Mouse (Mus musculus): ENCODE results near the gene Mms22l. TPM values are rescaled to one million over a fixed set of nuclear protein-coding genes. Genes with fewer than 3 reads are reported as not detected.
"Not testable (repeated sequence)": the region's sequence is repeated elsewhere in the genome, so short reads cannot be mapped to it uniquely, and the experiment has no call there.

Mms22l gene
- total RNA-seq, 2 experiments from 2014 or later: 13.0 to 16.2 TPM

DNA sequence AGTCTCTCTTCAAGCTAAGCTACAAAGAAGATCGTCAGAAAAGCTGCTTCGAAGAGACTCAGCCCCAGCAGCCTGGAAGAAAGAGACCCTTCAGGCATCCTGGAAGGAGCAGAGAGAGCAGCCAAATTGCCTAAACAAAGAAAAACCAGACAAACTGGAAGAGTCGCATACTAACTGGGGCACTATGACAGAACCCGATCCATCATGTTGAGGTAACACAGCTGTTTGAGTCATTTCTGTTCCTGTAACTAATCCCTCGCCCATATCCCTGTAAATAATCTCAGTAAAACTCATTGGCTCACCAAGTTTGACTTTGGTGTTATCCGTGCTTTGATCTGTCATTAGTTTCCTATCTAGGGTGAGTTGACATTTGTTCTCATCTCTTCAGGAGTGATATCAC, 123.8 kb downstream of the Mms22l start:
- no peak for DNase-seq (ENCODE audit: low spot score in 2 of 2)

DNA sequence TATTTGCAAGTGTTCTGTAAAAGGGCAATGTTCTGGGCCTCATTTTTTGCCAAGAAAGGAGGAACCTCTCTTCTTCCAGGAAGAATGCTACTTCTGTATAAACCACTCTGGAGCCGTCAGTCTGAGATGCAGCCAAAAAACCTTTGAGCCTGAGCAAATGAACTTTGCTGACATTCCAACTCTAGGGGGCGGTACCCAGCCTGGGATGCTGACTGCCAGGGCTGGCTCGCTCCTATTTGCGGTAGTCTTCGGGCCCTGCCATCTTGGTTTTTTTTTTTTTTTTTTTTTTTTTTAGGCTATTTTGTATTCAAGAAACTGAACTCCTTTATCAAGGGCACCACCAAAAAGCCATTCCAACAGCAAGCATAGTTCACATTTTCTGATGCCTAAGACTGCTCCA, 124.2 kb downstream of the Mms22l start:
- DNase-seq (ENCODE audit: low spot score in 2 of 2): no peak

DNA sequence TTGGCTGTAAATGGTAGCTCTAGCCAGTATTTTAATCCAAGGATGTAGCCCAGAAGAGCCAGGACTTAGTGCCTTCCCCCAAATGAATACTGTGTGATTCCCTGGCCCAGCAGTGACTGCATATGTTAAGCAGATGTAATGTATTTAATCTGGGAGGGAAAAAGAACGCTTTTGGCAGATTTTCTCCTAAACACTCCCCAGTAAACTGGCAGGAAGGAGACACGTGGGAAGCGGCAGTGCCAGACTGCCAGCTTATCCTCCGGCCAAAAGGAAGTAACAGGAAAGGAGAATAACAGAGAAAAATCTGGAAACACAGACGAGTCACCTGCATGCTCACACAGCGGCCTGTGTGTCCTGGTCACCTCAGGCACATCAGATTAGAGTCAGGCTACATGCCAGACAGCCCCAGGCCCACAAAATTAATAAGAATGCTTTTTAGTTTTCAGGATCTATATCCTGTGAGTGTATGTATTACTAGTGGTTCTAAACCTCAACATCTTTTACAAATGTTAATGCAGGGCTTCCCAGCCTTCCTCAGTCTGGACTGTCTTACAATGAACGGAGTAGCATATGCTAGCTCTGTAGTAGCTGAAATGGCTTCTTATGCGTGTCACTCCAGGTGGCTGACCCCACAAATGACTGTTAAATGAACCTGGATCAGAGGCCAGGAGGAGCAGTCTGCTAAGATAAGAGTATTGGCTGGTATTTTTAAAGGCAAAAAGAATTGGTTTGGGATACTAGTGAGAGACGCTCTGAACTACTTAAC, 125.4 kb downstream of the Mms22l start:
- no peak for DNase-seq (ENCODE audit: low spot score in 2 of 2)

DNA sequence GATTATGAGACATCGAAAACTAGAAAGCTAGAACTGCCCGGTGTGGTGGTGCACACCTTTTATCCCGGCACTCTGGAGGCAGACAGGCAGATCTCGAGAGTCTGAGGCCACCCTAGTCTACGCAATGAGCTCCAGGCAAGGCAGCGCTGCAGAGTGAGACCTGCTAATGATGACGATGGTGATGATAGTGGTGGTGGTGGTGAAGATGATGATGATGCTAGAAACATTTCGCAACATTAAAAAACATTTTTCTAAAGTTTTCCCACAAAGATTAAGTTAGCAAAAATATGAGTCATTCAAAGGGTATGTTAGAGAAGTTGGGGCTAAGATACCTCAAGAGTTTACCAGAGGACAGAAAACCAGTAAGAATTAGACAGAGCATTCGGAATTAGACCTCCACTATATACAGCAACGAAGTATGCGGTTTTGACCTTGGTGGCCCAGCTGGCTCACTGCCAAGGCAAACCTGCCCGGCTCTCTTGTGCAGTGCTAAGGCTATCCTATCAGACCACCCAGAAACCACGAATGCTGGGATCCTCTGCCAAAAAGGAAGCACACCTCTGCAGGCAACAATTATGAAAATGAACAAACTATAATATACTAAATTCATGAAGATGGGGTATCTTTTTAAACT, 129.8 kb downstream of the Mms22l start:
- DNase-seq (ENCODE audit: low spot score in 2 of 2): no peak

DNA sequence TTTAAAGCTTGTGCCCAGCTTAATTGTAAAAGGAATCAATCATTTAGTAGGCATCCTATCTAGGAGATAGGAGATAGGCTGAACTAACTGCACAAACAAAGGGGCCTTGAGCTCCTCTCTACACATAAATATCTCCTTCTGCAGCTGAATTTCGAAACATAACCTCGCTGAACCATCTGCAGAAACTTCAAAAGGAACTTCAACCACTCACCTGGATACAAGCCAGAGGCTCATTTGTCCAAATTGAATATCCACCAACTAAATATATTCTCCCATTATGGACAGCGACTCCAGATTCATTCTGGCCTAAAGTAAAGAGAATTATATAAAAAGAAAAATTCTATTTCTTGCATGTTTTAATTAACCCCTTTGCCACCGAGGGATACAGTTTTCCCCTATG, 130.4 kb downstream of the Mms22l start:
- DNase-seq (ENCODE audit: low spot score in 2 of 2): no peak

DNA sequence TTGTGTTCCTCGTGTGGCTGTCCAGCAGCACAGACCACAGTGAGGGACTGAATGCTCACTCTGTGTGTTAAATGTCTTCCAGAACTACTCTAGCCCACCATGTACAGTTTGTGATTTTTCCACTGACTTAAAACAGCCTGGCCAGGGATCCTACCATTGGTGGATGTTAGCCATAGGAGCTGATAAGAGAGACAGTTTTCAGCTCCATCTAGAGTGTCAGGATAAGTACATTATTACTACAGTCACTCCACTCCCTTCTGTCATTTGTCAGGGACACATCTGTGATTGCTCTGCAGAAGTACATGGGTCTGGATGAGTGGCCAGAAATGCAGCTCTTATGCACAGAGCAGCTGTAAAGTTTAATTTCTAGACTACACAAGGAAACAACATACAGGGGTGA, 131.6 kb downstream of the Mms22l start:
- no peak for DNase-seq (ENCODE audit: low spot score in 2 of 2)

DNA sequence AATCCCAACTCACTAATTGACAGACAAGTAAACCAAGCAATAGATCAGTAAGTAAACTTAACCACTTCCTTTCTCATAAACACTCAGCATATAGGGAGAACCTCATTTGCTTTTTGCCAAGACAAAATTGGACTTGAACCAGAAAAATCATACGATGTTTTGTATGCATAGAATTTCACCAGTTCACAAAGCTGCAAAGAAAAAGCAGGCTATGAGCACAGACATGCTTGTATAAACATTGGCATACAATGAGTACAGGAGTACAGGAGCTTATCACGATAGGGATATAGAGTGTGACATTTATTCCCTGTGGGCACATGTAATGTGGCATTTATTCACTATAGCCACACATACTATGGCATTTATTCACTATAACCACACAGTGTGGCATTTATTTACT, 134.2 kb downstream of the Mms22l start:
- DNase-seq (ENCODE audit: low spot score in 2 of 2): no peak

DNA sequence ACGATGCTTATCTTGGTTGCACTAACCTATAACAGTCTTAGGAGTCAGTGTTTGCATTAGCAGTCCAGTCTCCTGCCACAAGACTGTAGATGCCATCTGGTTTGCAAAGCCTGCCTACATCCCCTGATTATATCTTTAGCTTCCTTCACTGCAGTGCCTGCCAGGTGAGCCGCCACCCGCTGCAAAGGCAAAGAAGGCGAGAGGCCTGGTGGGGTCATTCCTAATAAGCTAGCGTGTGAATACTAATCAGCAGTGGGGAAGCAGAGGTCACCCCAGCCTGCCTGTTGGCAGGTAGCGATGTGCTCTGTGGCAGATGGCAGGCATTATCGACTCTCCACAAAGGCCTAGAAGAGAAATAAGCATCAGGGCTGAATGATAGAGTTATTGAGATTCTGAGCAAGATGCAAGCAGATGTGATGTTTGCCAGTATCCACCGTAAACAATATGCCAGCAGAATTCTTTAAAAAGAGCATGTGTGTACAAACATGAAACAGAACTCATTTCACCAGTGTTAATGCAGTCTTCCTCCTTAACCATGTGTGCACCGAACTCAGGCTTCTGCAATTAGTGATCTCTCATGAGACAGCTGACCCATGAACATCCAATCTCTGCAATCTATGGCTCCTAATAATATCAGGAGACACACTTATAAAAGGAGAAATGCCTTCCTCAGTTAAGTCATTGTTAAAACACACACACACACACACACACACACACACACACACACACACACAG, 135.1 kb downstream of the Mms22l start:
- no peak for DNase-seq (ENCODE audit: low spot score in 2 of 2)

DNA sequence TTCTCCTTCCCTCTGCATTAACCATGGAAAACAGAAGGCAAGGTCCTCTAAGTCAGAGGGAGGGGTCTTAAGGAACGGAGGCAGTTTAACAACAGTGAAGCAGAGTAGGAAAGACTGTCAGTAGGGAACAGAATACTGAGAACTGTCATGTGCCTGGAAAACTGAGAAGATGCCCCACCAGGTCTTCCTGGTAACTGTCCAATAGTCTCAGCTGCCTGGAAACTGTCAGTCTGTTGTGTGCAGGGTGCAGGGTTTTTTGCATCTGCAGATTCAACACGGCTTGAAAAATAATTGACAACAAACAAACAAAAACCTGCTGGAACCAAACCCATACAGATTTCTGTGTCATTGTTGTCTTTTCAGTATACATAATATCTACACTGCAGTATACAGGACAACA, 146.1 kb downstream of the Mms22l start:
- DNase-seq (ENCODE audit: low spot score in 2 of 2): no peak

DNA sequence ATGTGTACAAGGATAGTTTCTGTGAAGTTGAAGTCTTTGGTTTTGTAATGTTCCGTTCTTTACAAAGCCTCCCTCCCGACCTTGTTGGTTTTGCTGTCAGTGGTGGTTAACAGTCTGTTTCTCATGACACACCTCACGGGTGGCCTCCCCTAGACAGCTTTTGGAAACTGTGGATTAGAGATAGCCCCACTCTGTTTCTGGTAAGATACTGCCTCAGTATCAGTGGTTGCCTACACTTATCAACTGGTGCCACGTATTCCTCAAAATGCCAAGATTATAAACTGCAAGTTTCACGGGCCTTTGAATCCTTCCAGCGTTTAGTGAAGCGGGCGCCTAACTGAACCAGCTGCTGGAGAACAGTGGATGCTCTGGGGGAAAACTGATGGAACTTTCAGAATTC, 148.5 kb downstream of the Mms22l start:
- DNase-seq (ENCODE audit: low spot score in 2 of 2): not testable (repeated sequence)

Measured in adrenal gland, postnatal 4 days (tissue).